Mouse (Mus musculus): ENCODE data around the gene Cdrt4. TPM values are rescaled to one million over a fixed set of nuclear protein-coding genes. Genes with fewer than 3 reads are reported as not detected.

Cdrt4 gene
- total and polyA plus RNA-seq, 3 experiments = not detected

- Histone ChIP-seq H3K4me2 (ENCODE audit: insufficient read depth, low read depth, poor library complexity, severe bottlenecking) (no peak overlapping the region), H3K9ac (ENCODE audit: insufficient read depth, low read depth) (no peak overlapping the region), H3K27ac (ENCODE audit: insufficient read depth, low read depth) (no peak overlapping the region), H3K27me3 (replicated peaks) (no peaks in the 10 kb centered on the region), H3K4me3 (replicated peaks in 1 of 3; ENCODE audit: low read depth in 2 of 3, low read length in 2 of 3, poor library complexity in 1 of 3) (no peak overlapping the region), H3K4me1 (ENCODE audit: control insufficient read depth in 1 of 2, insufficient read depth in 2 of 2) (peaks cover 0 to 16% of the 10 kb centered on the region in 2 experiments; a peak in 3 of 4 replicates), H3K79me2 (replicated peaks; ENCODE audit: control insufficient read depth, extremely low read depth, insufficient read depth, poor library complexity, severe bottlenecking) (no peaks in the 10 kb centered on the region), H3K36me3 (replicated peaks in 1 of 2; ENCODE audit: control insufficient read depth in 1 of 2, insufficient read depth in 1 of 2, low read length in 1 of 2) (no peaks in the 10 kb centered on the region), H3K9me3 (replicated peaks; ENCODE audit: low read length) (peaks cover 3% of the 10 kb centered on the region)
- TF ChIP-seq POLR2AphosphoS2 (IDR thresholded peaks at IDR 0.05; ENCODE audit: low read depth, low read length) (no peak), IRF4 (IDR thresholded peaks at IDR 0.05; ENCODE audit: low read depth, low read length) (no peak), MXI1 (IDR thresholded peaks at IDR 0.05; ENCODE audit: low read depth, low read length) (no peak), TBP (conservative IDR thresholded peaks at IDR 0.05; ENCODE audit: low read depth, low read length) (no peak), USF2 (conservative IDR thresholded peaks at IDR 0.05; ENCODE audit: low read depth, low read length) (no peak), MAFK (IDR thresholded peaks at IDR 0.05; ENCODE audit: insufficient replicate concordance, low read length) (no peak), CHD1 (IDR thresholded peaks at IDR 0.05; ENCODE audit: low read depth, low read length) (no peak), CHD2 (IDR thresholded peaks at IDR 0.05; ENCODE audit: low read length) (no peak), MAX (IDR thresholded peaks at IDR 0.05; ENCODE audit: low read length) (no peak), ZMIZ1 (IDR thresholded peaks at IDR 0.05; ENCODE audit: low read depth, low read length) (no peak), RCOR1 (conservative IDR thresholded peaks at IDR 0.05; ENCODE audit: low read depth, low read length) (no peak), NRF1 (IDR thresholded peaks at IDR 0.05; ENCODE audit: low read depth, low read length) (no peak), CTCF (conservative IDR thresholded peaks at IDR 0.05 in 1 of 2, IDR thresholded peaks at IDR 0.05 in 1 of 2; ENCODE audit: low read depth in 2 of 2, low read length in 2 of 2) (no peak), KAT2A (IDR thresholded peaks at IDR 0.05; ENCODE audit: insufficient replicate concordance, low read length) (no peak), TCF12 (IDR thresholded peaks at IDR 0.05; ENCODE audit: low read depth, low read length) (no peak)
- in situ Hi-C loops (cut with MboI; ENCODE audit: low pct_ligation_motif_present, low pct_unique_long_range_greater_than_20kb, low sequenced_read_pairs) = no loop called here
- DNase-seq (ENCODE audit: extremely low read depth) = no peak
- dilution Hi-C loops (cut with MboI; ENCODE audit: extremely low pct_ligation_motif_present, extremely low pct_unique_long_range_greater_than_20kb, low sequenced_read_pairs) = no loop called here
Measured at GRCm38 (mm10) chr11:62919946-62920742, 30.8 kb upstream of the Cdrt4 start.

- Histone ChIP-seq H3K36me3 (replicated peaks in 1 of 2; ENCODE audit: control insufficient read depth in 1 of 2, insufficient read depth in 1 of 2, low read length in 1 of 2) (no peaks in the 10 kb centered on the region), H3K4me2 (ENCODE audit: insufficient read depth, low read depth, poor library complexity, severe bottlenecking) (no peak overlapping the region), H3K27ac (ENCODE audit: insufficient read depth, low read depth) (no peak overlapping the region), H3K9me3 (replicated peaks; ENCODE audit: low read length) (peaks cover 3% of the 10 kb centered on the region), H3K27me3 (replicated peaks) (no peaks in the 10 kb centered on the region), H3K4me1 (ENCODE audit: control insufficient read depth in 1 of 2, insufficient read depth in 2 of 2) (peaks cover 0 to 10% of the 10 kb centered on the region in 2 experiments; a peak in 3 of 4 replicates), H3K9ac (ENCODE audit: insufficient read depth, low read depth) (no peak overlapping the region), H3K79me2 (replicated peaks; ENCODE audit: control insufficient read depth, extremely low read depth, insufficient read depth, poor library complexity, severe bottlenecking) (no peaks in the 10 kb centered on the region), H3K4me3 (replicated peaks in 1 of 3; ENCODE audit: low read depth in 2 of 3, low read length in 2 of 3, poor library complexity in 1 of 3) (no peak overlapping the region)
- TF ChIP-seq NRF1 (IDR thresholded peaks at IDR 0.05; ENCODE audit: low read depth, low read length) = no peak
- no peak for TF ChIP-seq IRF4 (IDR thresholded peaks at IDR 0.05; ENCODE audit: low read depth, low read length)
- no peak for TF ChIP-seq GABPA (IDR thresholded peaks at IDR 0.05; ENCODE audit: insufficient replicate concordance, low read depth, low read length)
- no peak for TF ChIP-seq ZNF384 (IDR thresholded peaks at IDR 0.05; ENCODE audit: low read depth, low read length)
- TF ChIP-seq HCFC1 (IDR thresholded peaks at IDR 0.05; ENCODE audit: low read depth, low read length) = no peak
- no peak for TF ChIP-seq MEF2A (IDR thresholded peaks at IDR 0.05; ENCODE audit: borderline replicate concordance, low read depth, low read length)
- no peak for TF ChIP-seq POLR2A (IDR thresholded peaks at IDR 0.05; ENCODE audit: low read depth, low read length)
- TF ChIP-seq TCF12 (IDR thresholded peaks at IDR 0.05; ENCODE audit: low read depth, low read length) = no peak
- no peak for TF ChIP-seq CHD2 (IDR thresholded peaks at IDR 0.05; ENCODE audit: low read length)
- TF ChIP-seq ZC3H11A (IDR thresholded peaks at IDR 0.05; ENCODE audit: low read depth, low read length) = no peak
- no peak for TF ChIP-seq POLR2AphosphoS2 (IDR thresholded peaks at IDR 0.05; ENCODE audit: low read depth, low read length)
- TF ChIP-seq RCOR1 (conservative IDR thresholded peaks at IDR 0.05; ENCODE audit: low read depth, low read length) = no peak
- TF ChIP-seq USF1 (IDR thresholded peaks at IDR 0.05; ENCODE audit: low read depth, low read length) = no peak
- TF ChIP-seq SMC3 (IDR thresholded peaks at IDR 0.05; ENCODE audit: low read depth, low read length) = no peak
- dilution Hi-C loops (cut with MboI; ENCODE audit: extremely low pct_ligation_motif_present, extremely low pct_unique_long_range_greater_than_20kb, low sequenced_read_pairs) (no loop called here), in situ Hi-C loops (cut with MboI; ENCODE audit: low pct_ligation_motif_present, low pct_unique_long_range_greater_than_20kb, low sequenced_read_pairs) (no loop called here)
- no peak for DNase-seq (ENCODE audit: extremely low read depth)
Measured at GRCm38 (mm10) chr11:62920743-62921050, 30.3 kb upstream of the Cdrt4 start.

Data from CH12.LX (cell line).